Mouse (Mus musculus) naive thymus-derived CD4-positive, alpha-beta T cell, adult 5 months (primary cell): ENCODE data around the gene Reg3b. TPM values are rescaled to one million over a fixed set of nuclear protein-coding genes. Genes with fewer than 3 reads are reported as not detected.

ENCODE experiments used
- polyA plus RNA-seq: library from polyadenylated mRNA; unstranded; fragments of 100-300 nt; shearing (Covaris generic); gene quantifications from one replicate; pipeline ENCODE4 v1.2.1, GENCODE M21; 2017

The Reg3b gene
- not detected for polyA plus RNA-seq

GRCm38 (mm10) chr6:78370357-78370756 lies at the start of gene Reg3b:
Reg3b (plus strand) TSS chr6:78370657.

DNA sequence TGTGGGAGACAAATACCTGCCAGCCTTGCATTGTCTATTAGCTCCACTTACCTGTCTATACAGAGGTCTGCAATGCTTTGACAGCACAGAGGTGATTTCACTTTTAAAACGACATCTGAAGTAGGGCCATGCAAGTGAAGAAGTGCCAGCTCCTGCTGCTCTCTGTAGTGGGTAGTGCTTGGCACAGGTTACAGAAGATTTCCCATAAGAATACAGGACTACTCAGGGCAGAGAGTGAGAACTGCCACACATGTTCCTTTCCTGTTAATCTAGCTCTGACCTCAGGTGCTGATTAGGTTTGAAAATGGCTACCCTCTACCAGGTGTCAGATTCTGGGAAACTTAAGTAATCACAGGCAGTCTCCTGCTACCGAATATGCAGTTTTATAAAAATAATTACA lies 8.3 kb downstream of the Reg3b start, which contains the start of gene Reg3d:
Gene Reg3d (minus strand): TSS at position 101 of the 400 bp plus-strand sequence.

GRCm38 (mm10) chr6:78380409-78380808 lies 10.0 kb downstream of the Reg3b start, which contains the start of gene Reg3a:
Reg3a (plus strand) TSS chr6:78380709.

DNA sequence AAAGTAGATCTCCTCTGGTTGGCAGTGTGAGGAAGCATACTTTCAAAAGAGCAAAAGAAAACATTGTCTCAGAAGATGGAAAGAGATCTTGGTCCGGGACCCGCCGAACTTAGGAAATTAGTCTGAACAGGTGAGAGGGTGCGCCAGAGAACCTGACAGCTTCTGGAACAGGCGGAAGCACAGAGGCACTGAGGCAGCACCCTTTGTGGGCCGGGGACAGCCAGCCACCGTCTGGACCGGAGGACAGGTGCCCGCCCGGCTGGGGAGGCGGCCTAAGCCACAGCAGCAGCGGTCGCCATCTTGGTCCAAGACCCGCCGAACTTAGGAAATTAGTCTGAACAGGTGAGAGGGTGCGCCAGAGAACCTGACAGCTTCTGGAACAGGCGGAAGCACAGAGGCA lies 24.9 kb downstream of the Reg3b start, which contains the start of gene Reg2:
Gene Reg2 (plus strand): TSS at position 301 of the 400 bp plus-strand sequence.

DNA sequence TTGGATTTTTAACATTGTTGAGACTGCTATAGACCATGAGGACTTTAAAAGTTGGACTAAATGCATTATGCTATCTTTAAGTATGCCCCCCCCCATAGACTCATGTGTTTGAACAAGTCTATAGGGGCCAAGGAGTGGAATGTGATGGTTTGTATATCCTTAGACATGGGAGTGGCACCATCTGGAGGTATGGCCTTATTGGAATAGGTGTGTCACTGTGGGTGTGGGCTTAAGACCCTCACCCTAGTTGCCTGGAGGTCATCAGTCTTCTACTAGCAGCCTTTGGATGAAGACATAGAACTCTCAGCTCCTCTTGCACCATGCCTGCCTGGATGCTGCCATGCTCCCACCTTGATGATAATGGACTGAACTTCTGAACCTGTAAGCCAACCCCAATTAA lies 52.0 kb downstream of the Reg3b start, which contains the start of gene Reg1:
Gene Reg1 (plus strand): TSS at position 301 of the 400 bp plus-strand sequence.

Other genes starting within 250 kb of the Reg3b start
- not detected for gene Reg3d, start 8.2 kb downstream of the Reg3b start, polyA plus RNA-seq
- gene Reg3a, start 10.1 kb downstream of the Reg3b start, polyA plus RNA-seq = not detected
- not detected for gene Reg2, start 25.0 kb downstream of the Reg3b start, polyA plus RNA-seq
- not detected for gene Reg1, start 52.1 kb downstream of the Reg3b start, polyA plus RNA-seq
- not detected for gene Reg3g, start 98.2 kb downstream of the Reg3b start, polyA plus RNA-seq